Mouse (Mus musculus): ENCODE data around the gene Slc43a2.
"Not testable (repeated sequence)": the region's sequence is repeated elsewhere in the genome, so short reads cannot be mapped to it uniquely, and the experiment has no call there.

Gene Slc43a2

GRCm38 (mm10) chr11:75572301-75572791, 40.9 kb downstream of the Slc43a2 start:
- DNase-seq (ENCODE audit: low read depth, low spot score): no peak

DNA sequence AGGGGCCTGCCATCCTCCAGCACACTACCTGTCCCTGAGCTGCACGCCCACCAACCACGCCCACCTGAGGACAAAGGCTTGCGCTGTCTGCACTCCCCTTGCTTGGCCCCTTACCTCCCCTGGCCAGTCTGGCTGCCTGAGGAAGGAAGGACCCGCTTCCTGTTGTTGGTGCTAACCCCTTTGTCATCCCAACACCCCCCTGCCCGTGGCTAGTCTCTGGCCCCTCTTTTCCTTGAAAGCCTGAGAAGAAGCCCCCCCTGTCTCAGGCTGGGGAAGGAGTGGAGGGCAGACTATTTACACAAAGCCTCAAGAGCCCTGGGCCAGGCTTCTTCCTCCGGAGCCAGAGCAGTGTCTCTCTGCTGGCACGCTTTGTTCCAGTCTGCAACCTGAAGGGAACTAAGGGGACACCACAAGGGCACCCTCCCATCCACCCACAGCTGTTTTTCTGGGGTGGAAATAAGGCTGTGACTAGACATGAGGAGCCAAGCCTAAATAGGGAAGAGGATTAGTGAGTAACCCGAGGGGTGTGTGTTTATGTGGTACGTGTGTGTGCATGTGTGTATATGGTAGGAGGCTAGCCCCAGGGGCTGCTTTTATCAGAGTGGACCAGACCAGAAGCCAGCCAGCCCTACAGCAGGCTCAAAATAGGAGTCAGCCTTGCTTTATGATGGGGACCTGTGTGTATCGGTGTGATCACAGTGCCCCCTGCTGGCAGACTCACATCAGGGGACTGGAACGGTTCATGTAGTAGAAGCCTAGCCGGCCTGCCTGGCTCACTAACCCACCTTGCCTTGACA, 41.6 kb downstream of the Slc43a2 start:
- peak; percentile 97 for DNase-seq (ENCODE audit: low read depth, low spot score)

GRCm38 (mm10) chr11:75574378-75575123, 43.1 kb downstream of the Slc43a2 start:
- no peak for DNase-seq (ENCODE audit: low read depth, low spot score)

GRCm38 (mm10) chr11:75575560-75576123, 44.1 kb downstream of the Slc43a2 start:
- DNase-seq (ENCODE audit: low read depth, low spot score): no peak

- no peak for DNase-seq (ENCODE audit: low read depth, low spot score)
These were observed 47.1 kb downstream of the Slc43a2 start for GRCm38 (mm10) chr11:75578609-75579008.

GRCm38 (mm10) chr11:75581495-75582149, 50.1 kb downstream of the Slc43a2 start:
- DNase-seq (ENCODE audit: low read depth, low spot score): no peak

DNA sequence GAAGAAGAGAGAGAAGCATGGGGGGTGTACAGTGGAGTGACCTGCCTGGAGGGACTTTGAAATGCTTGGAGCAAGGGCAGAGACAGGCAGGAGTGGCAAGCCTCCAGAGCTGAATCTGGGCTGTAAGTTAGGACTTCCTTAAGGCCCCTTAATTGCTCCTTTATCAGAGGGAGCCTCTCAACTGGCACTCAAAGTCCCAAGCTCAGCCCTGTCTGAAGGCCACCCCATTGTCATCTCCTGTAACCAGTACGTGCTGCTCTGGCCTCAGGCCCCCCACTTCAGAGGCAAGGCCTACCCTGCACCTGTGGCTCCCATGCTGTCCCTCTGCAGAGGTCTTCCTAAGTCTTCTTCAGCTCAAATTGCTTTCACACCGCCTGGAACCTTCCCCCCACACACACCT, 52.0 kb downstream of the Slc43a2 start:
- no peak for DNase-seq (ENCODE audit: low read depth, low spot score)

DNA sequence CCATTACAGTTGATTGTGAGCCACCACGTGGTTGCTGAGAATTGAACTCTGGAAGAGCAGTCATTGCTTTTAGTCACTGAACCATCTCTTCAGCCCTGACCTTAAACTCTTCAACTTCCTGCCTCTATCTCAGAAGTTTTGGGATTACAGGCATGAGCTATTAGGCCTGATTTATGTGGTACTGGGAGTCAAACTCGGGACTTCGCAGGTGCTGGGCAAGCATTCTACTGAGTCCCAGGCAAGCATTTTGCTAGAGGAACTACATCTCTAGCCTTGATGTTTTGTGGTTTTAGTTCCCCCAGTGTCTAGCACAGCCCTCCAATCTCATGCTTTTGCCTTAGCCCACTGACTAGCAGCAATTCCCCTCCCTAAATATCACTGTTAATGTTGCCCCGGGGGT, 53.6 kb downstream of the Slc43a2 start:
- DNase-seq (ENCODE audit: low read depth, low spot score): no peak

- no peak for DNase-seq (ENCODE audit: low read depth, low spot score)
These were observed 54.5 kb downstream of the Slc43a2 start for GRCm38 (mm10) chr11:75585978-75586377.

DNA sequence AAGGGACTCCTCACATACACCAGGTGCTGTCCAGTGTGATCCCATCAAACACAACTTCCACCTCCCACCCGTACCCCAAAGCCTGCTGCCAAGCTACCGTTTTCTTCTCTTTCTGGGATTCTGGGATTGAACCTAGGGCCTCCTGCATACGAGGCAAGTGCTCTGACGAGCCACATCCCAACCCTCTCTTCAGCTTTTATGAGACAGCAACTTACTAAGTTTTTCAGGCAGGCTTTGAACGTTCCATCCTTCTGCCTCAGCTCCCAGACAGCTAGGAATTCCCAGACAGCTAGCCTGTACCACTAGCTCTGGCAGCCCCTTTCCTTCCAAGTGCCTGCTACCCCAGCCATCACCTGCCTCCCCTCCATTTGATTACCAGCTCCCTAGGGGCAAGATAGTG, 55.5 kb downstream of the Slc43a2 start:
- DNase-seq (ENCODE audit: low read depth, low spot score): no peak

DNA sequence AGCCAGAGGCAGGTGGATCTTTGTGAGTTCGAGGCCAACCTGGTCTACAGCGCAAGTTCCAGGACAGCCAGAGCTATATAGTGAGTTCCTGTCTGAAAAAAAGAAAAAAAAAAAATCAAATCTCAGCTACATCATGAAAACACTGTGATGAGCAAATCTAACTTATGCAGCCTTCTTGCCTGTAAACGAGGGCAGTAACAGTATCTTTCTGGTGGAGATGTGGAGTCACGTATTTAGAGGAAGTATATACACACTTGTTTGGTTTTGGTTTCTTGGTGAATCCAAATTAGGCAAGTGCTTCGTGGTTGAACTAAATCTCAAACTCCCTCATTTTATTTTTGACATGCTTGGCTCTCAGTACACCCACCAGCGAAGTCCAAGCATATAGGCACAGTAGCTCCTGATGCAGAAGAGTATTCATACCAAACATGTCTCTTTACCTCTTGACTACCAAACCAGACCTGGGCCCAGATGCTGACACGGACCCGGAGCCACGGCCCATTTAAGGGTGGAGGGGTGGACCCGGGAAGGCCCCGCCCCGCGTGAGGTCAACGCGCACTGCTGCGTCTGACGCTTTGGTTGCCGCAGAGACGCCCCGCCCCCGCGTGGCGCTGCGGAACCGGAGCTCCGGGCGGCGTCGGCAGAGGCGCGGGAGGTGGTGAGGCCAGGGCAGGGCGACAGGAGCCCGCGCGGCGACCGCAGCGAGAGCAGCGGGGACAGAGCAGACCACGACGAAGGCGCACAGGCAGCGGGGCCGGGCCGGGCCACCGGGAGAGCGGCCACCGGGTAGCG, 56.2 kb downstream of the Slc43a2 start, which contains the start of gene Pitpna:
Gene Pitpna (plus strand): TSS at position 605 of the 792 bp plus-strand sequence.
- peak; percentile 99 for DNase-seq (ENCODE audit: low read depth, low spot score)

GRCm38 (mm10) chr11:75588285-75588941, 56.9 kb downstream of the Slc43a2 start:
- DNase-seq (ENCODE audit: low read depth, low spot score): peak; percentile 43

GRCm38 (mm10) chr11:75592612-75593011, 61.1 kb downstream of the Slc43a2 start:
- no peak for DNase-seq (ENCODE audit: low read depth, low spot score)

DNA sequence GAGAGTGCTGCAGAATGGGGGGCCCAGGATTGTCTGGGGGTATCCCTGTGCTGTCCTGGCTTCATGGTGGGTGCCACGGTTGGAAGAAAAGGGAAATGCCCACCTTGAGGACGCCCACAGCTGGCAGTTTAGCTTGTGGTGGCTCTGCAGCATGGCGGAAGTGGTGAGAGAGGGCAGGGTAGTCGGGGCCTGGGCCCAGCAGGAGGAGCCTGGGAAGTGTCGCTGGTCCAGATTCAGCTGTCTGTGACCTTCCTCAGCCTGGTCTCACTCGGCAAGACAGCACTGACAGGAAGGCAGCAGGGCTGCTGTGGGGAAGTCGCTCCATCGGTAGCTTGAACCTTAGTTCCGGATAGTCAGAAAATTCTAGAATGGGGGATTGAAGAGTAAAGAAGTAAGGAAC, 62.9 kb downstream of the Slc43a2 start:
- DNase-seq (ENCODE audit: low read depth, low spot score): peak; percentile 33

DNA sequence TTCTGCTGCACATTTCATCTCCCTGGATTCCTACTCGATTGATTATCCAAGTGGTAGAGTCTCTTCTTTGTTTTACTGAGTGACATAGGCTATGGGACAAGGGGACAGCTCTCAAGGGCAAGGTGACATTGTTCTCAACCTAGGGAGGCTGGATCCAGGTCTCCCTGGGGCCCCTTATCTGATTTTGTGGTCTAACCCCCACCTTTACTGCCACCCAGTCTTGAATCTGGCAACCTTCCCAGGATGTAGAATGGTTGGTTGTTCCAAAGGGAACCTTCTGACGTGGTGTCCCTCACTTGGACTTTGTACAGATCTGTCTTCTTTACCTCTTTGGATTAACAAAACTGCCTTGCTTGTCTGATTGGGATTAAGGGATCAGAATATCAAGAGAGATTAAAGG, 63.9 kb downstream of the Slc43a2 start:
- no peak for DNase-seq (ENCODE audit: low read depth, low spot score)

GRCm38 (mm10) chr11:75595816-75596215, 64.3 kb downstream of the Slc43a2 start:
- DNase-seq (ENCODE audit: low read depth, low spot score): no peak

GRCm38 (mm10) chr11:75596726-75597255, 65.3 kb downstream of the Slc43a2 start:
- DNase-seq (ENCODE audit: low read depth, low spot score): no peak

DNA sequence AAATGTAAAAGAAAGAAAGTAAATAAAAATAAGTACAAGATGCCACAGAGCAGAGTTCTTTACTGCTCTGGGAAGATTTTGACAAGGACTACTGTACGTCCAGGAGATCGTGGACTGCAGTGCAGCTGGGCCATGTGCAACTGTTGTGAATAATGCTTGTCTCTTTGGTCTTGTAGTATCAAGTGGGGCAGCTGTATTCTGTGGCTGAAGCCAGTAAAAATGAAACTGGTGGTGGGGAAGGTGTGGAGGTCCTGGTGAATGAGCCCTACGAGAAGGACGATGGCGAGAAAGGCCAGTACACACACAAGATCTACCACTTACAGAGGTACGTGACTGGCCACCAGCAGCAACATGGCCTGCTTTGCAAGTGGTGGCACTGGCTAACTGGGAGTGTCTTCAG, 66.5 kb downstream of the Slc43a2 start:
- no peak for DNase-seq (ENCODE audit: low read depth, low spot score)

- not testable (repeated sequence) for DNase-seq (ENCODE audit: low read depth, low spot score)
These were observed 68.3 kb downstream of the Slc43a2 start for GRCm38 (mm10) chr11:75599802-75600201.

DNA sequence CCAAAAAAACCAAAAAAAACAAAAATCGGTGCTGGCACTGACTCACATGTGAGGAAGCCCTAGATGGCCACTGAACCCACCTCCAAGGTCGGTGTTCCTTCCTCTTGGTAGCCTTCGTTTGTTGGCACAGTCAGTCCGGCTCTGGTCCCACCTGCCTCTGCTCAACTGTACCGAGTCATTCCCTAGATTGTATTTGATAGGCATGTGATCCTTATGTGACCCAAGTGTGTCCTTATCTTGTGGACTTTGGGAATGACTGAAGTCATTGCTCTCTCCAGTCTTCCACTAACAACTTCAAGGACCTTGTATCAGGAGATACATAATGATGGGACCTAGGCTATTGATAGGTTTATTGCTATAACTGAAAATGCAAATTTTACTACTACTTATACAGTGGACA, 73.3 kb downstream of the Slc43a2 start:
- no peak for DNase-seq (ENCODE audit: low read depth, low spot score)

All from CD4-positive, CD25-positive, alpha-beta regulatory T cell, adult 2 months (primary cell).